Mouse (Mus musculus) heart, adult 18-20 months (tissue): ENCODE measurements around the gene Ntrk2. TPM values are rescaled to one million over a fixed set of nuclear protein-coding genes. Genes with fewer than 3 reads are reported as not detected.

Source experiments
- DNase-seq, 2 experiments: peaks; one replicate each; pipeline ENCODE4 v3.0.0; 2021 to 2022; ENCODE audit warnings: mixed read lengths in 1 of 2
- total RNA-seq, 2 experiments: library from RNA; stranded (reverse); gene quantifications; 2 replicates each; pipeline ENCODE4 v1.2.3; 2021

Gene Ntrk2
- total RNA-seq, 2 experiments from 2014 or later = 1.2 to 4.8 TPM

- no peak for DNase-seq
Observed at GRCm38 (mm10) chr13:58966466-58966865, 160.1 kb downstream of the Ntrk2 start.

GRCm38 (mm10) chr13:58968168-58968567 lies 161.8 kb downstream of the Ntrk2 start:
- peak; percentile 3 to 8 for DNase-seq

GRCm38 (mm10) chr13:58971449-58971903 lies 165.1 kb downstream of the Ntrk2 start:
- DNase-seq = no peak

- no peak for DNase-seq
Observed at GRCm38 (mm10) chr13:58972511-58972910, 166.1 kb downstream of the Ntrk2 start.

- DNase-seq = no peak
Observed at GRCm38 (mm10) chr13:58996447-58996846, 190.1 kb downstream of the Ntrk2 start.

GRCm38 (mm10) chr13:58997763-58998162 lies 191.4 kb downstream of the Ntrk2 start:
- DNase-seq = no peak

- no peak for DNase-seq
Observed at GRCm38 (mm10) chr13:58999373-59000053, 193.1 kb downstream of the Ntrk2 start.

GRCm38 (mm10) chr13:59002943-59003806 lies 196.8 kb downstream of the Ntrk2 start:
- DNase-seq = peak; percentile 10 to 13

- DNase-seq = peak; percentile 35 to 60
Observed at GRCm38 (mm10) chr13:59003807-59004173, 197.4 kb downstream of the Ntrk2 start.

- no peak for DNase-seq
Observed at GRCm38 (mm10) chr13:59004579-59004978, 198.2 kb downstream of the Ntrk2 start.

- DNase-seq = no peak
Observed at GRCm38 (mm10) chr13:59009855-59010254, 203.5 kb downstream of the Ntrk2 start.

GRCm38 (mm10) chr13:59010893-59011529 lies 204.6 kb downstream of the Ntrk2 start:
- DNase-seq = no peak

- DNase-seq = peak; percentile 75 to 80
Observed at GRCm38 (mm10) chr13:59011530-59011903, 205.1 kb downstream of the Ntrk2 start.

- DNase-seq = no peak
Observed at GRCm38 (mm10) chr13:59015360-59015759, 209.0 kb downstream of the Ntrk2 start.

GRCm38 (mm10) chr13:59017121-59017520 lies 210.8 kb downstream of the Ntrk2 start:
- no peak for DNase-seq

GRCm38 (mm10) chr13:59022251-59023042 lies 216.1 kb downstream of the Ntrk2 start:
- no peak for DNase-seq

GRCm38 (mm10) chr13:59025653-59026052 lies 219.3 kb downstream of the Ntrk2 start:
- no peak for DNase-seq

- no peak for DNase-seq
Observed at GRCm38 (mm10) chr13:59027436-59027835, 221.1 kb downstream of the Ntrk2 start.

GRCm38 (mm10) chr13:59028546-59028945 lies 222.2 kb downstream of the Ntrk2 start:
- no peak for DNase-seq

- no peak for DNase-seq
Observed at GRCm38 (mm10) chr13:59030574-59030973, 224.2 kb downstream of the Ntrk2 start.

- DNase-seq = no peak
Observed at GRCm38 (mm10) chr13:59040156-59040915, 234.0 kb downstream of the Ntrk2 start.
